Mouse (Mus musculus) CD8-positive naive resting alpha-beta T cell, adult 2 months (primary cell): ENCODE measurements around the gene Alkbh5.
A peak's percentile ranks its signal among the peaks of the same experiment; 100 is the strongest.

Experiments used
- DNase-seq, 2 experiments: peaks; one replicate each; pipeline ENCODE4 v3.0.0; 2022; ENCODE audit warnings: low read depth in 2 of 2, low spot score in 2 of 2

The Alkbh5 gene

GRCm38 (mm10) chr11:60536180-60536858 is at the start of gene Alkbh5:
TSS of gene Alkbh5 (plus strand) at chr11:60536381.
- peak in 1 of 2 experiments; percentile 2 for DNase-seq

- no peak for DNase-seq
Observed at GRCm38 (mm10) chr11:60492726-60493125, 43.5 kb upstream of the Alkbh5 start.

DNA sequence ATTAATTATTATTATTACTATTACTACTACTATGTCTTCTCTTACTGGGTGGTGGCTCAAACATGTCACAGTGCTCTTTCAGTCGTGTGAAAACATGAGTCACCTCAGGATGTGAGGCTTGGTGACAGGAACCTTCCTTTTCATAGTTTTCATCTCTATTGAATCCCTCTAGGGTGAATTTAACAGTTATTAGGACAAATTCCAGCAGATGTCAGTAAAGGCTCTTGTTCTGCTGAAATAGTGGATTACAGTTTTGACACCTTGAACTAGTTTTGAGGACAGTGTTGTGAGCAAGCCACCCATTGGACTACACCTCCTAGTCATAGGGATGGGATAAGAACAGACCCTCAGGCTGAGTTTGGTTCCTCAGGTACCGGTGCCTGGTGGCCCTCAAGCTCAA is 40.5 kb upstream of the Alkbh5 start:
- DNase-seq = no peak

DNA sequence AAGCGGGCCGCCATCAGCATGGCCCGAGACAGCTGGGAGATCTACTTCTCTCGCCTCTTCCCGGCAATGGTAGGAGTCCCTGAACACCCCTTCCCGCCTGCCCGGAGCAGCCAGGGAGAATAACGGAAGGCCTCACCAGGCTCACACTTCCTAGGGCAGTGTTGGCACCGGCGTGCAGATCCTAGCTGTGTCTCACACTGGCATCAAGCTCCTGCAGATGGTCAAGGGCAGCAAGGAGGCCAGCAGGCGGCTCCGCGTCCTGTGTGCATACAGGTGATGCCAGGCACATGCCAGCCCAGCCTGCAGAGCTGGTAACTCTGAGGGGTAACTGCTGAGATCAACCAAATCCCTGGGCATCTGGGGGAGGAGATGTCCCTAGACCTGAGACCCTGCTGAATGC is 28.9 kb upstream of the Alkbh5 start:
- DNase-seq = no peak

DNA sequence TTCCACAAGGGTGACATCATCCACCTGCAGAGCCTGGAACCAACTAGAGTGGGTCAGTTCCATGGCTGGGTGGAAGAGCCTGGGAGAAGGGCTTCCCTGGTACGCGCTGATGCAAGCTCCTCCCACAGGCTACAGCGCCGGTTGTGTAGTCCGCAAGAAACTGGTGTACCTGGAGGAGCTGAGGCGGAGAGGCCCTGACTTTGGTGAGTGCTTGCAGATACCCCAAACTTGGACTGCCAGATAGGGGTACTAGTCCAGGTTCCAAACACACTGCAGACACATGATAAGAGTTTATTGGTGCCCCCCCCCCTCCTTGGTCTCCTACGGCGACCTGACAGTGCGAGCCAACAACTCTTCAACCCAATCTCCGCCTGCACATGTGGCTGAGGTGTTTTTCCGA is 27.2 kb upstream of the Alkbh5 start:
- DNase-seq = no peak

- DNase-seq = no peak
Observed at GRCm38 (mm10) chr11:60509500-60509899, 26.7 kb upstream of the Alkbh5 start.

- no peak for DNase-seq
Observed at GRCm38 (mm10) chr11:60511893-60512292, 24.3 kb upstream of the Alkbh5 start.

- no peak for DNase-seq
Observed at GRCm38 (mm10) chr11:60512520-60512919, 23.7 kb upstream of the Alkbh5 start.

DNA sequence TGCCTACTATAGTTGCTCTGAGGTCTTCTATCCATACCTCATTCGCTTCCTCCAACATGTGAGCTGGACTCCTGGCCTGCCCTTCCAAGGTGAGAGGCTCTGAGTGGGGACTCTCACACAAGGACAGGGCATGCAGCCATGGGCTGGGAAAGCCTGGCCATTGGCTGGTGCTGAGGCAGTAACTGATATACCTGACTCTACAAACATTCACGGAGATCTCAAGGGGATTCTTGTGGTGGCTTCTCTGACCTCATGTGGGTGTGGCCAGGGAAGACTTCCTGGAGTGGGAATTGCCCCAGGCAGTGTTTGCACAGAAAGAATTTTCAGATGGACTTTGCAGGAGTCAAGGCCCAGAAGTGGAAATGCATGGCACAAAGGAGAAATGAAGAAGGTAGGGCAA is 21.2 kb upstream of the Alkbh5 start:
- DNase-seq = no peak

- no peak for DNase-seq
Observed at GRCm38 (mm10) chr11:60518305-60518704, 17.9 kb upstream of the Alkbh5 start.

DNA sequence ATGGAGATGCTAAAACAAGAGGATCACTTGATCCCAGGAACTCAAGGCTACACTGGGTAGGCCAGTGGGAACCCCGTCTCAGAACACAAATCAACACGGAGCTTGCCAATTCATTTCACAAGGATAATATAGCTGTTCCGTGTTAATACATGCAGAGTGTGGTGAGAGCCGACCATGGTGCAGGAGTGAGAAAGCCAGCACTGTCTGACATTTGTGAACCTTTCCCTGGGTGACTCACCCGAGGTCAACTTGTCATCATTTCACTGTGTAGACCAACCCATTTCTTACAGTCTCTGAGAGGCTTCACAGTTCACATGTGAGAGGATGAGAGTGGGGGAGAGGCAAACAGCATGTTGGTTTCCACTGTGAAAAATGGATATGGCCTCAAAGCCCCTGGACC is 14.2 kb upstream of the Alkbh5 start:
- no peak for DNase-seq

- no peak for DNase-seq
Observed at GRCm38 (mm10) chr11:60522661-60523365, 13.4 kb upstream of the Alkbh5 start.

DNA sequence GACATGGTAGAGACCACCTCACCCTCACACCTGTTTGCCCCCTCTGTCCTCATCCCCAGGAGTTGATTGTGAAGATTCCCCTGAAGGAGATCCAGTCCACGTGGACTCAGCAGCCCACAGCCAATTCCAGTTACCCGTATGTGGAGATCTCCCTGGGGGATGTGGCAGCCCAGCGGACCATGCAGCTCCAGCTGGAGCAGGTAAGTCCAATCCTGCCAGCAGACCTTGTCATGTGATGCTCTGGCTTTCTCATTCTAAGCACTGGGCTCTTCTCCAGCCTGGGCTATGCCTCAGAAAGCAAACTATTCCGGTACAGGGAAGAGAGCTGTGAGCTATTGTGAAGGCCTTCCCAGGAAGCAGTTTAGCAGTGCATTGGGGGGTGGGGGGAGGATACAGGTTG is 9.7 kb upstream of the Alkbh5 start:
- DNase-seq = no peak

- DNase-seq = no peak
Observed at GRCm38 (mm10) chr11:60535676-60536075, 505 bp upstream of the Alkbh5 start.

GRCm38 (mm10) chr11:60536859-60537467 is 782 bp downstream of the Alkbh5 start:
- DNase-seq = peak; percentile 73 to 85

DNA sequence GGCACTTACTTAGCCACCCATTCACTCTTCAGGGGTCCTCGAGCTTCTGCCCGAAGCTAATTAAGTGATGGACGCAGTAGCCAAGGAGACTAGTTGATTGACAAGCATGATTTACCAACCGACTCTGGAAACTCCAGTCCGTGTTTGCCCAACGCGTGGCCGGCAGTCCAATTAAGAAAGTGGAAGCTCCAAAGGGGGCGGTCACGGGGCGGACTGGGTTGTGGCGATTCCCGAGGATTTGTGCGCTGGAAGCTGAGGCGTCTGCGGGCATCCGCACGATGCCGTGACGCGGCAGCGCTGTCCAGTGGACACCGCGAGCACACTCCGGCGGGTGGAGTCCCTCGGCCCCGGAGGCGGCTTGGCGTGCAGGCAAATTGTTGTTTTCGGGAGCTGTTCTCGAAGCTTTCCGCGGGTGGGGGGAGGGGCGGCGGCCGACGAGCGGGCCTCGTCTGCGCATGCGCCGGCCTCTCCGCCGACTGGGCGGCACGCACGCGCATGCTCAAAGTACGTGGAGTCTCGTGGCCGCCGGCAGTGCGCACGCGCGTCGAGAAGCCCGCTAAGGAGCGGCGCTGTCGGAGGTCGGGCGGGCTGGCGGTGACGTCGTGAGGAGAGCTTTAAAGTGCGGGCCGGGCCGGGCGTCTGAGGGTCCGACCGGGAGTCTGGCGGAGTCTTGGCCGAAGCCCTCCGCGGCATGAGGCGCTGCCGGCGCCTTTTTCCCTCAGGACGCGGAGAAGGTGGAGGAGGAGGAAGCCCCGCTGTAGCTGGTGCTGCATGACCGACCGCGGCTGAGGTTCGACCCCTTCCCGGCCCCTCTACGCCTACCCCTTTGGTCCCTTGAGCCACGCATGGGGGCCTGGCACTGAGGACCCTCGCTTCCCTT is 1.5 kb downstream of the Alkbh5 start:
- DNase-seq = peak; percentile 87 to 89

GRCm38 (mm10) chr11:60538371-60539281 is 2.4 kb downstream of the Alkbh5 start:
- DNase-seq = peak; percentile 31 to 48

DNA sequence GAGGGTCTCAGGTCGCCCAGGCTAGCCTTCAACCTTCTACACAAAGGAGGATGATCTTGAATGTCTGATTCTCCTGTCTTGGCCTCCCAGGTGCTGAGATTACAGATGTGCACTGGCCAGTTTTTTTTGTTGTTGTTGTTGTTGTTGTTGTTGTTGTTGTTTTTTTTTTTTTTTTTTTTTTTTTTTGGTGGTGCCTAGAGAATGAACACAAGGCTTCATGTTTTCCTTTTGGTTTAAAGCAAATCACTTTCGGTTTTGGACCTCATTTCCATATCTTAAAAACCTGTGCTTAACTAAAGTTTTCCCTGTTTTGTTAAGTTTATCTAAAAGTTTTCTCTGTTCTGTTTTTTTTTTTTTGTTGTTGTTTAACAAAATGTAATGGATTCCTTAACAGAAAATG is 3.4 kb downstream of the Alkbh5 start:
- DNase-seq = no peak

- DNase-seq = no peak
Observed at GRCm38 (mm10) chr11:60540002-60540610, 3.9 kb downstream of the Alkbh5 start.

DNA sequence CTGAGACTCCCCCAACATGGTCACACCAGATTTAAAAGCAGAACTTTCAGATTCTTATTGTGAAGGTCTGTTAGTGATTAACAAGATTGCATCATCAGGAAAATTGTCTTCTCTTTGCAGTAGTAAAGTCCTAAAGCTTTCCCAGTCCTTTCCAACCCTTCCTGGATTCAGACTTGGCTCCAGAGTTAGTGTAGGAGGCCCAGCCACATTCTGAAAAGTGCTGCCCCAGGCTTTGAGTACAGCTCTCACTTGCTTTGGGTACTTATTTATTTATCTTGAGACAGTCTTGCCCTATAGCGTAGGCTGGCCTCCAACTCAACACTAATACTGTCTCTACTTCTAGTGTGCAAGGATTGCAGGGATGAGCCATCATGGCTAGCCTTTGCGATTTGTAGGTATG is 4.6 kb downstream of the Alkbh5 start:
- DNase-seq = no peak
